Mouse (Mus musculus) ES-E14 (cell line): ENCODE data around the gene Il2rg. TPM values are rescaled to one million over a fixed set of nuclear protein-coding genes. Genes with fewer than 3 reads are reported as not detected.

ENCODE experiments used
- DNase-seq: peaks from one replicate; pipeline ENCODE4 v3.0.0-alpha.2; 2013; ENCODE audit warnings: low read depth, low spot score
- H3K27ac ChIP-seq: 2 replicates; pipeline ENCODE4 v1.5.1; 2012; ENCODE audit warnings: low read depth, mild to moderate bottlenecking, low read length, moderate library complexity, mixed read lengths; ENCODE audit not compliant: poor library complexity, insufficient read depth, severe bottlenecking
- H3K36me3 ChIP-seq: 2 replicates; pipeline ENCODE4 v1.6.1; 2012; ENCODE audit warnings: mild to moderate bottlenecking, low read length, moderate library complexity, mixed read lengths; ENCODE audit not compliant: control insufficient read depth, poor library complexity, insufficient read depth, severe bottlenecking
- H3K4me1 ChIP-seq, 2 experiments: fragments of 150-350 bp in 1 of 2; sonication (generic) in 1 of 2; 2 replicates each; pipeline ENCODE4 v1.6.1; 2012; ENCODE audit warnings: low read length in 2 of 2, mild to moderate bottlenecking in 1 of 2, mixed read lengths in 1 of 2; ENCODE audit not compliant: control insufficient read depth in 2 of 2, insufficient read depth in 2 of 2, poor library complexity in 1 of 2
- H3K4me3 ChIP-seq, 2 experiments: fragments of 150-350 bp in 1 of 2; sonication (generic) in 1 of 2; 2 replicates each; pipeline ENCODE4 v1.5.1; 2012; ENCODE audit warnings: low read length in 2 of 2, low read depth in 1 of 2, mild to moderate bottlenecking in 1 of 2, mixed read lengths in 1 of 2; ENCODE audit not compliant: insufficient read depth in 1 of 2, poor library complexity in 1 of 2, severe bottlenecking in 1 of 2
- H3K9ac ChIP-seq: 2 replicates; pipeline ENCODE4 v1.6.1; 2012; ENCODE audit warnings: low read depth, mild to moderate bottlenecking, low read length, mixed read lengths; ENCODE audit not compliant: poor library complexity, insufficient read depth, severe bottlenecking
- H3K9me3 ChIP-seq: fragments of 150-350 bp; sonication (generic); 2 replicates; pipeline ENCODE4 v1.6.1; 2012; ENCODE audit warnings: low read depth, mild to moderate bottlenecking, low read length; ENCODE audit not compliant: control insufficient read depth, insufficient read depth
- CHD2 ChIP-seq: IDR thresholded peaks from 2 replicates; pipeline ENCODE4 v1.6.1; 2014; ENCODE audit warnings: mild to moderate bottlenecking, low read depth, low read length, inconsistent platforms
- HCFC1 ChIP-seq: IDR thresholded peaks from 2 replicates; pipeline ENCODE4 v1.6.1; 2012; ENCODE audit warnings: low read length, inconsistent platforms, borderline replicate concordance; ENCODE audit not compliant: insufficient read depth
- MAFK ChIP-seq: IDR thresholded peaks from 2 replicates; pipeline ENCODE4 v1.6.1; 2014; ENCODE audit warnings: mild to moderate bottlenecking, low read depth, low read length, inconsistent platforms; ENCODE audit not compliant: insufficient read depth
- ZC3H11A ChIP-seq: IDR thresholded peaks from 2 replicates; pipeline ENCODE4 v1.6.1; 2012; ENCODE audit warnings: low read depth, mild to moderate bottlenecking, inconsistent platforms, low read length, borderline replicate concordance
- ZNF384 ChIP-seq: IDR thresholded peaks from 2 replicates; pipeline ENCODE4 v1.6.1; 2012; ENCODE audit warnings: low read depth, low read length, inconsistent platforms
- in situ Hi-C, 2 experiments: fragments of 600-800 bp; cut with MboI; formaldehyde crosslinking; loops; one replicate each; pipeline ENCODE4 v1.15.1; 2025; ENCODE audit warnings: low sequenced_read_pairs in 2 of 2, inconsistent platforms in 1 of 2; ENCODE audit not compliant: unreplicated experiment in 2 of 2
- total RNA-seq: library from RNA; depleted of rRNA; stranded (reverse); fragments of 300-350 nt; gene quantifications from 2 replicates; pipeline ENCODE4 v1.2.3, GENCODE M21; 2012

The Il2rg gene
- total RNA-seq, 1 experiment: 2.6 TPM

- in situ Hi-C loops: no loop called here
- no peak for DNase-seq
- no peak overlapping the region for H3K9ac ChIP-seq
- TF ChIP-seq ZC3H11A (no peak), HCFC1 (no peak), CHD2 (no peak), MAFK (no peak), ZNF384 (no peak)
- no peak overlapping the region for H3K4me3 ChIP-seq
- H3K36me3 ChIP-seq: no peaks in the 10 kb centered on the region
- no peaks in the 10 kb centered on the region for H3K9me3 ChIP-seq
- H3K4me1 ChIP-seq: peaks cover 0 to 7% of the 10 kb centered on the region in 2 experiments; a peak in 2 of 4 replicates
- no peak overlapping the region for H3K27ac ChIP-seq
Observed at GRCm38 (mm10) chrX:101266631-101267030, 1.4 kb downstream of the Il2rg start.

GRCm38 (mm10) chrX:101263892-101264291, 4.2 kb downstream of the Il2rg start, which contains the start of gene Gm614:
TSS of gene Gm614 (minus strand) at chrX:101263992.
- TF ChIP-seq HCFC1: no peak
- TF ChIP-seq ZC3H11A: no peak
- TF ChIP-seq ZNF384: no peak
- TF ChIP-seq CHD2: no peak
- no peak for TF ChIP-seq MAFK
- Histone ChIP-seq H3K9me3 (no peaks in the 10 kb centered on the region), H3K27ac (no peak within 1 kb of the TSS), H3K4me1 (peaks cover 2 to 9% of the 10 kb centered on the region in 2 experiments; a peak in 3 of 4 replicates), H3K4me3 (no peak within 1 kb of the TSS), H3K36me3 (no peaks in the 10 kb centered on the region), H3K9ac (no peak within 1 kb of the TSS)
- in situ Hi-C loops: no loop called here
- DNase-seq: no peak

- peaks cover 4 to 8% of the 10 kb centered on the region in 2 experiments; a peak in 2 of 4 replicates for H3K4me1 ChIP-seq
- TF ChIP-seq HCFC1 (no peak), CHD2 (no peak), MAFK (no peak)
- DNase-seq: no peak
- in situ Hi-C loops: no loop called here
- H3K9me3 ChIP-seq: no peaks in the 10 kb centered on the region
- peak overlapping the region; percentile 28 to 49; a peak in 3 of 4 replicates for H3K4me3 ChIP-seq
- 0 out of 2 replicates have a peak, but pooled peaks cover 2% of the 10 kb centered on the region for H3K36me3 ChIP-seq
- peak overlapping the region; percentile 93 for H3K27ac ChIP-seq
- H3K9ac ChIP-seq: peak overlapping the region; percentile 64
Observed at GRCm38 (mm10) chrX:101260441-101261325, 7.4 kb downstream of the Il2rg start.

GRCm38 (mm10) chrX:101256603-101257002, 11.5 kb downstream of the Il2rg start:
- DNase-seq: no peak
- TF ChIP-seq HCFC1 (no peak), CHD2 (no peak), MAFK (no peak), ZNF384 (no peak)
- Histone ChIP-seq H3K4me3 (peak overlapping the region; percentile 25 to 34; a peak in 3 of 4 replicates), H3K36me3 (0 out of 2 replicates have a peak, but pooled peaks cover 2% of the 10 kb centered on the region), H3K27ac (no peak overlapping the region), H3K9me3 (no peaks in the 10 kb centered on the region), H3K9ac (peak overlapping the region; percentile 52; the same call in 1 of the 2 replicates), H3K4me1 (peaks cover 4% of the 10 kb centered on the region in 2 experiments; a peak in 2 of 4 replicates)
- in situ Hi-C loops: no loop called here
